8 mouse cellular contexts compared by ENCODE assay signal in the genomic region with DNA sequence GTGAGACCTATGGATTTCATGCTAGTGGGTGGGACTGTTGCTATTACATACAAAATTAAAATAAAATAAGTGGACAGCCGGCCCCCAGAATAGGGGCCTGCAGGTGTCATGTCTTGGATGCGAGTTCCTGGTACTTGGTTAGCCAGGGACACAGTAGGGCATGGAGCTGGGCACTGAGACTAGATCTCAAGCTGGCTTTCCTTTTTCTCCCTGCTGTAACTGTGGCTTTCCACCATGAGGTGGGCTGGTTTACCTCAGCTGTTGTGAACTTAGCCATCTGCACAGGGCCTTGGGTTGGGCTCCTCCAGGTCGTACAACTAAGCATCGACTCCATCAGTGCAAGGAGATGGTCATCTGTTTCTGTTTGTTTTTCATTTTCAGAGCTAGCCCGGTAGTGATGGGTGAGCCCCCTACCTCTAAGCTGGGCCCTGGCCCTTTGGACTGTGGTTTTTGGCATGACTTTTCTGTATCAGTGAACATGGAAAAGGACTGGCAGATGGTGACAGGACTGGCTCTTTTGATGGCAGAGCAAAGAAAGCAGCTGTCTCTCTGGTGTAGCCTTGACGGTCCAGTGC. TPM values are rescaled to one million over a fixed set of nuclear protein-coding genes. Genes with fewer than 3 reads are reported as not detected.
DNase-seq lines count a peak whose midpoint lies in the region; ATAC-seq lines count a peak whose summit lies in the region.

No protein-coding gene starts in this region.

- peaks cover 28% of the 10 kb centered on the region for H3K27me3 ChIP-seq in hindbrain, embryonic 14.5 days (ENCODE audit: control insufficient read depth, insufficient read depth, low read length)
- H3K27me3 ChIP-seq in midbrain, embryonic 14.5 days (ENCODE audit: control insufficient read depth, insufficient read depth, low read length), result peaks cover 26% of the 10 kb centered on the region

- peak; percentile 9 for DNase-seq in kidney, adult 18-20 months
- DNase-seq in kidney, postnatal 14 days, result no peak
- DNase-seq in hindbrain, embryonic 14.5 days (ENCODE audit: low spot score), result no peak
- no peak for DNase-seq in midbrain, embryonic 14.5 days
- DNase-seq in right cerebral cortex, postnatal 14 days, result no peak
- DNase-seq in cerebellum, postnatal 36 days, result no peak

- H3K27ac ChIP-seq in brown adipose tissue, adult 24 weeks (replicated peaks; ENCODE audit: low read depth, low read length), result no peak overlapping the region
- H3K27ac ChIP-seq in hindbrain, embryonic 14.5 days, result no peak overlapping the region
- H3K27ac ChIP-seq in midbrain, embryonic 14.5 days (replicated peaks; ENCODE audit: low read depth, low read length), result no peak overlapping the region

- ATAC-seq in hindbrain, embryonic 14.5 days (ENCODE audit: low FRiP score), result no peak
- ATAC-seq in midbrain, embryonic 14.5 days (ENCODE audit: low FRiP score, low TSS enrichment), result no peak
- no peak for ATAC-seq in erythroid progenitor cell, adult 5-6 weeks (replicated peaks; ENCODE audit: low FRiP score, poor library complexity, severe bottlenecking)

- 64% methylated on average over 6 of the region's 6 CpGs for WGBS in hindbrain, embryonic 14.5 days
- WGBS in midbrain, embryonic 14.5 days, result 68% methylated on average over 6 of the region's 6 CpGs

- peak overlapping the region; percentile 89 for H3K4me3 ChIP-seq in brown adipose tissue, adult 24 weeks (ENCODE audit: insufficient read depth, low read depth, low read length)
- H3K4me3 ChIP-seq in hindbrain, embryonic 14.5 days (replicated peaks; ENCODE audit: low read length), result peak overlapping the region; percentile 31
- peak overlapping the region; percentile 35 for H3K4me3 ChIP-seq in midbrain, embryonic 14.5 days (replicated peaks; ENCODE audit: low read depth, low read length)

- H3K9ac ChIP-seq in hindbrain, embryonic 14.5 days, result no peak overlapping the region
- H3K9ac ChIP-seq in midbrain, embryonic 14.5 days (replicated peaks; ENCODE audit: low read length), result peak overlapping the region; percentile 26

- H3K36me3 ChIP-seq in hindbrain, embryonic 14.5 days (replicated peaks; ENCODE audit: control insufficient read depth, insufficient read depth), result no peaks in the 10 kb centered on the region
- H3K36me3 ChIP-seq in midbrain, embryonic 14.5 days (ENCODE audit: control insufficient read depth, insufficient read depth, low read length), result no peaks in the 10 kb centered on the region

- H3K4me1 ChIP-seq in brown adipose tissue, adult 24 weeks (ENCODE audit: control insufficient read depth, insufficient read depth, insufficient read length, low read length), result peaks cover 6% of the 10 kb centered on the region
- H3K4me1 ChIP-seq in hindbrain, embryonic 14.5 days (replicated peaks; ENCODE audit: control insufficient read depth, insufficient read depth, low read length), result peaks cover 25% of the 10 kb centered on the region
- peaks cover 12% of the 10 kb centered on the region; the same call in 1 of the 2 replicates for H3K4me1 ChIP-seq in midbrain, embryonic 14.5 days (ENCODE audit: control insufficient read depth, insufficient read depth, low read length)

- H3K4me2 ChIP-seq in hindbrain, embryonic 14.5 days (replicated peaks), result peak overlapping the region; percentile 54
- peak overlapping the region; percentile 53 for H3K4me2 ChIP-seq in midbrain, embryonic 14.5 days (ENCODE audit: low read length)

- no peaks in the 10 kb centered on the region for H3K9me3 ChIP-seq in hindbrain, embryonic 14.5 days (ENCODE audit: control insufficient read depth, low read length)
- H3K9me3 ChIP-seq in midbrain, embryonic 14.5 days (ENCODE audit: control insufficient read depth, low read length), result no peaks in the 10 kb centered on the region

RNA-seq across cellular contexts. Expression of a gene that starts 3.8 kb away (rescaled TPM):
- 3.8 and 4.2 TPM in 2 replicates for polyA plus RNA-seq in brown adipose tissue, adult 24 weeks (2012; ENCODE audit: insufficient read depth, insufficient read length, missing spikeins)
- polyA plus RNA-seq in hindbrain, embryonic 14.5 days (2014; fragmentation: Nextera tagmentation; extraction: Ambion mirVana), result 2.8 and 3.8 TPM in 2 replicates
- 2.0 and 3.1 TPM in 2 replicates for polyA plus RNA-seq in midbrain, embryonic 14.5 days (2014; fragmentation: Nextera tagmentation; extraction: Ambion mirVana)
- 1.1 TPM in 1 of 2 replicates, not detected in the other for total RNA-seq in erythroid progenitor cell, adult 5-6 weeks (2015; ENCODE audit: low replicate concordance)
- 0.77 TPM in 1 of 2 replicates, not detected in the other for total RNA-seq in erythroid progenitor cell, adult 5-6 weeks (2017; ENCODE audit: low replicate concordance)

RNA-seq across cellular contexts. Expression of a gene that starts 5.5 kb away (rescaled TPM):
- not detected in 2 replicates for polyA plus RNA-seq in brown adipose tissue, adult 24 weeks (2012; ENCODE audit: insufficient read depth, insufficient read length, missing spikeins)
- polyA plus RNA-seq in hindbrain, embryonic 14.5 days (2014; fragmentation: Nextera tagmentation; extraction: Ambion mirVana), result 14.3 and 17.5 TPM in 2 replicates
- polyA plus RNA-seq in midbrain, embryonic 14.5 days (2014; fragmentation: Nextera tagmentation; extraction: Ambion mirVana), result 15.9 and 17.9 TPM in 2 replicates
- not detected in 2 replicates for total RNA-seq in erythroid progenitor cell, adult 5-6 weeks (2015; ENCODE audit: low replicate concordance)
- 0.26 TPM in 1 of 2 replicates, not detected in the other for total RNA-seq in erythroid progenitor cell, adult 5-6 weeks (2017; ENCODE audit: low replicate concordance)

RNA-seq across cellular contexts. Expression of a gene that starts 42.7 kb away (rescaled TPM):
- polyA plus RNA-seq in brown adipose tissue, adult 24 weeks (2012; ENCODE audit: insufficient read depth, insufficient read length, missing spikeins), result 35.5 and 37.9 TPM in 2 replicates
- 86.2 and 88.0 TPM in 2 replicates for polyA plus RNA-seq in hindbrain, embryonic 14.5 days (2014; fragmentation: Nextera tagmentation; extraction: Ambion mirVana)
- polyA plus RNA-seq in midbrain, embryonic 14.5 days (2014; fragmentation: Nextera tagmentation; extraction: Ambion mirVana), result 83.0 and 83.1 TPM in 2 replicates
- total RNA-seq in erythroid progenitor cell, adult 5-6 weeks (2015; ENCODE audit: low replicate concordance), result 15.9 and 29.8 TPM in 2 replicates
- total RNA-seq in erythroid progenitor cell, adult 5-6 weeks (2017; ENCODE audit: low replicate concordance), result 21.9 and 22.5 TPM in 2 replicates

RNA-seq across cellular contexts. Expression of a gene that starts 42.8 kb away (rescaled TPM):
- polyA plus RNA-seq in brown adipose tissue, adult 24 weeks (2012; ENCODE audit: insufficient read depth, insufficient read length, missing spikeins), result 3.3 TPM in 2 replicates
- polyA plus RNA-seq in hindbrain, embryonic 14.5 days (2014; fragmentation: Nextera tagmentation; extraction: Ambion mirVana), result 6.6 and 7.0 TPM in 2 replicates
- 6.1 and 7.6 TPM in 2 replicates for polyA plus RNA-seq in midbrain, embryonic 14.5 days (2014; fragmentation: Nextera tagmentation; extraction: Ambion mirVana)
- 1.3 and 1.8 TPM in 2 replicates for total RNA-seq in erythroid progenitor cell, adult 5-6 weeks (2015; ENCODE audit: low replicate concordance)
- total RNA-seq in erythroid progenitor cell, adult 5-6 weeks (2017; ENCODE audit: low replicate concordance), result 3.1 and 11.8 TPM in 2 replicates

Comparison
In these comparisons a context has a peak if more than half of its experiments do, and no peak if none do; other contexts are left out.
1. H3K4me3 ChIP-seq: peak in every context shown above with its lines; median percentile 89 in brown adipose tissue, adult 24 weeks; 35 in midbrain, embryonic 14.5 days; 31 in hindbrain, embryonic 14.5 days.